Mouse (Mus musculus) midbrain, embryonic 12.5 days (tissue): ENCODE measurements around the gene Slc38a3. TPM values are rescaled to one million over a fixed set of nuclear protein-coding genes. Genes with fewer than 3 reads are reported as not detected.

Source experiments
- ATAC-seq: fragments of 200-750 bp; cut with Nextera tagmentation; 2 replicates; pipeline ENCODE4 v1.8.0; 2017; ENCODE audit warnings: low read depth, moderate TSS enrichment, moderate library complexity; ENCODE audit not compliant: low FRiP score
- H3K27ac ChIP-seq: fragments of 300-500 bp; sonication (generic); replicated peaks from 2 replicates; pipeline ENCODE4 v1.5.1; 2016; ENCODE audit warnings: mild to moderate bottlenecking
- H3K27me3 ChIP-seq: fragments of 300-500 bp; sonication (generic); 2 replicates; pipeline ENCODE4 v1.6.1; 2016; ENCODE audit warnings: mild to moderate bottlenecking
- H3K36me3 ChIP-seq: fragments of 300-500 bp; sonication (generic); 2 replicates; pipeline ENCODE4 v1.6.1; 2016
- H3K4me1 ChIP-seq: fragments of 300-500 bp; sonication (generic); 2 replicates; pipeline ENCODE4 v1.6.1; 2016
- H3K4me2 ChIP-seq: fragments of 300-500 bp; sonication (generic); replicated peaks from 2 replicates; pipeline ENCODE4 v1.6.1; 2016; ENCODE audit warnings: mild to moderate bottlenecking, moderate library complexity
- H3K4me3 ChIP-seq: fragments of 300-500 bp; sonication (generic); 2 replicates; pipeline ENCODE4 v1.5.1; 2016; ENCODE audit warnings: mild to moderate bottlenecking
- H3K9ac ChIP-seq: fragments of 300-500 bp; sonication (generic); replicated peaks from 2 replicates; pipeline ENCODE4 v1.6.1; 2016; ENCODE audit warnings: mild to moderate bottlenecking, moderate library complexity
- H3K9me3 ChIP-seq: fragments of 300-500 bp; sonication (generic); 2 replicates; pipeline ENCODE4 v1.6.1; 2016; ENCODE audit warnings: mild to moderate bottlenecking
- WGBS: fragments of 180-500 bp; shearing (Covaris S2); methylation state at CpG from one replicate; pipeline ENCODE4 v1.1.7; 2016; 5-methylcytosine and 5-hydroxymethylcytosine counted together
- polyA plus RNA-seq: library from polyadenylated mRNA; unstranded; fragments of >200 nt; fragmentation: Nextera tagmentation; extraction: Ambion mirVana; gene quantifications from 2 replicates; pipeline ENCODE4 v1.2.1, GENCODE M21; 2016

Slc38a3 gene
- 13.9 and 14.8 TPM in 2 replicates for polyA plus RNA-seq

GRCm38 (mm10) chr9:107669480-107669945, at the start of gene Slc38a3:
Slc38a3 (minus strand) TSS chr9:107669530.
- Histone ChIP-seq H3K9ac (no peak within 1 kb of the TSS), H3K9me3 (no peaks in the 10 kb centered on the region), H3K4me1 (peaks cover 26% of the 10 kb centered on the region), H3K27me3 (peaks cover 48% of the 10 kb centered on the region), H3K4me2 (no peak within 1 kb of the TSS), H3K36me3 (no peaks in the 10 kb centered on the region), H3K4me3 (no peak within 1 kb of the TSS), H3K27ac (no peak within 1 kb of the TSS)
- 80% methylated on average over 9 of the region's 9 CpGs for WGBS
- no peak for ATAC-seq

GRCm38 (mm10) chr9:107716951-107717350, 47.6 kb upstream of the Slc38a3 start:
- no peaks in the 10 kb centered on the region for H3K36me3 ChIP-seq
- no peak overlapping the region for H3K4me3 ChIP-seq
- H3K27ac ChIP-seq: no peak overlapping the region
- 0 out of 2 replicates have a peak overlapping the region, but pooled peaks have one; percentile 16 for H3K9ac ChIP-seq
- ATAC-seq: no peak
- H3K9me3 ChIP-seq: no peaks in the 10 kb centered on the region
- H3K4me1 ChIP-seq: peaks cover 17% of the 10 kb centered on the region
- no peak overlapping the region for H3K4me2 ChIP-seq
- 45% methylated on average over 6 of the region's 6 CpGs for WGBS
- H3K27me3 ChIP-seq: peaks cover 4% of the 10 kb centered on the region; the same call in 1 of the 2 replicates

GRCm38 (mm10) chr9:107715632-107716031, 46.3 kb upstream of the Slc38a3 start:
- H3K9ac ChIP-seq: no peak overlapping the region
- no peak overlapping the region for H3K27ac ChIP-seq
- WGBS: 86% methylated on average over 2 of the region's 2 CpGs
- no peaks in the 10 kb centered on the region for H3K9me3 ChIP-seq
- H3K4me2 ChIP-seq: no peak overlapping the region
- H3K4me3 ChIP-seq: no peak overlapping the region
- H3K4me1 ChIP-seq: peaks cover 17% of the 10 kb centered on the region
- no peaks in the 10 kb centered on the region for H3K36me3 ChIP-seq
- ATAC-seq: no peak
- H3K27me3 ChIP-seq: peaks cover 16% of the 10 kb centered on the region; the same call in 1 of the 2 replicates

- peaks cover 24% of the 10 kb centered on the region for H3K4me1 ChIP-seq
- WGBS: 17% methylated on average over 12 of the region's 12 CpGs
- H3K9ac ChIP-seq: 0 out of 2 replicates have a peak overlapping the region, but pooled peaks have one; percentile 2
- H3K27ac ChIP-seq: 0 out of 2 replicates have a peak overlapping the region, but pooled peaks have one; percentile 35
- no peak overlapping the region for H3K4me2 ChIP-seq
- peaks cover 23% of the 10 kb centered on the region; the same call in 1 of the 2 replicates for H3K27me3 ChIP-seq
- ATAC-seq: no peak
- H3K9me3 ChIP-seq: no peaks in the 10 kb centered on the region
- no peak overlapping the region for H3K4me3 ChIP-seq
- no peaks in the 10 kb centered on the region for H3K36me3 ChIP-seq
Measured at GRCm38 (mm10) chr9:107714221-107714952, 45.1 kb upstream of the Slc38a3 start.

DNA sequence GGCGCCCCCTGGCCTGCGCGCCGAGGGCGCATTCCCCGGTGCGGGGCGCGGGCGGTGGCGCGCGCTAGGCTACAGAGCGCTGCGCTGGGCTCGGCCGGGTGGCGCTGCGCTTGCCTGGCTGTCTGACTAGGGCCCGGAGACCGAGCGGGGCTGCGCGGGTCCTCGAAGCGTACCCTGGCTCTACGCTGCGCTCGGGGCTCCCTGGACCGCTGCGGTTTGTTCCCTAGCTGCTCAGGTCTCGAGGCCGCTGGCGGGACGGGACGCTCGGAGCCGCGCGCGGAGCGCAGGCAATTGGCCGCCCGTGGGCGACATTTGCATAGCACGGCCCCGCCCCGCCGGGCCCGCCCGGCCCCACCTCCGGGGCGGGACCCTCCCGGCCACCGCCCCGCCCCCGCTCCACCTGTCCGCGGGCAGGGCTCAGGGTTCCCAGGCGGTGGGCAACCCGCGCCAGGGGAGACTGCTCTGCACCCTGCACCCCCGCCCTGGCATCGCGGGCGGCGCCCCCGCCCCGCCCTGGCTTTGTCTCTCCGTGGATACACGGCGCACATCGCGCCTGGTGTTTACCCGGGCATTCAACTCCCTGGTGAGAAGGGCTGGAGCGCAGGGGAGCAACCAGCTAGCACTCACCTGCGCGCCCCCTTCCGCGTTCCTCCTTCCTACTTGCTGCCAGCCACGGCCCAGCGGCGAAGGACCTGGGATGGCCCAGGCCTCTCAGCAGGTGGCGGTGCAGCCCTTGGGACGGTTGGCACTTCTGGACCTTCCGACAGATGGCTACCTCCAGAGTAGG, 40.6 kb upstream of the Slc38a3 start, which contains the start of gene Sema3f:
Gene Sema3f (minus strand): TSS at position 779 of the 787 bp plus-strand sequence.
- Histone ChIP-seq H3K4me1 (peaks cover 58% of the 10 kb centered on the region), H3K36me3 (0 out of 2 replicates have a peak, but pooled peaks cover 4% of the 10 kb centered on the region), H3K9me3 (no peaks in the 10 kb centered on the region), H3K27ac (peak within 1 kb of the TSS; percentile 90), H3K4me2 (peak within 1 kb of the TSS; percentile 94), H3K27me3 (peaks cover 41% of the 10 kb centered on the region), H3K9ac (peak within 1 kb of the TSS; percentile 94), H3K4me3 (peak within 1 kb of the TSS; percentile 85)
- ATAC-seq: peak; percentile 72
- 2% methylated on average over 83 of the region's 86 CpGs for WGBS

- H3K9me3 ChIP-seq: no peaks in the 10 kb centered on the region
- peak overlapping the region; percentile 90 for H3K27ac ChIP-seq
- peak overlapping the region; percentile 94 for H3K9ac ChIP-seq
- peak; percentile 9; the same call in 1 of the 2 replicates for ATAC-seq
- H3K36me3 ChIP-seq: peaks cover 11% of the 10 kb centered on the region; the same call in 1 of the 2 replicates
- H3K27me3 ChIP-seq: peaks cover 41% of the 10 kb centered on the region
- under 1% methylated on average over 55 of the region's 55 CpGs for WGBS
- peak overlapping the region; percentile 94 for H3K4me2 ChIP-seq
- peak overlapping the region; percentile 85 for H3K4me3 ChIP-seq
- H3K4me1 ChIP-seq: peaks cover 57% of the 10 kb centered on the region
Measured at GRCm38 (mm10) chr9:107709096-107709696, 39.9 kb upstream of the Slc38a3 start.

DNA sequence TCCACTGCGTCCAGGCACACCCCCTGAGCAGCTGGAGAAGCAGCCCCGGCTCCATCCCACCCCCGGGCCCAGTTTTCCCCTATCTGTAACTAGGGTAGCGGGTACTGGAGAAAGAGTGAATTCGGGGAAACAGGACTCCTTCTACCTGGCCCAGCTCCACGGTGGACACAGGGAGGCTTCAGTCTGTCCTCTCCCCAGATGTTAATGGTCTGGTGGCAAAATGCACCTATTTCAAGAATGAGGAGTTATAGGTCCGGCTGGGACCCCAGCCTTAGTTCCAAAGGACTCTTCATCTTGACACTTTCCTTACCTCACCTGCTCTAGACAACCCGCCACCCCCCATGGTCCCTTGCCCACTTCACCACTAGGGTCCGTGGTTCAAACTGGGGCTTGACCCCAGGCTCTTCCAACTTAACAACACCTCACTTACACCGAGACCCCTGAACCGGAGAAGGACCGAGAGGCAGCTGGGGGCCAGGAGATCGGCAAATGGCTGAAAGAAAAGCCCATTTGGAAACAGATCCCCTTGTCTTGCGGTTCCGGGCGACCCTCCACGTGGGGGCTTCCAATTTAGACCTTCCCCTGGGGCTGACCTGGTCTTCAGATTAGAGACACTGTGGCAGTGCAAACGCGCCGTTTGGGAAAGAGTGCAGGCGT, 39.2 kb upstream of the Slc38a3 start:
- ATAC-seq: no peak
- peak overlapping the region; percentile 90 for H3K27ac ChIP-seq
- peak overlapping the region; percentile 94 for H3K4me2 ChIP-seq
- H3K4me1 ChIP-seq: peaks cover 57% of the 10 kb centered on the region
- H3K9ac ChIP-seq: peak overlapping the region; percentile 94
- H3K4me3 ChIP-seq: peak overlapping the region; percentile 85
- no peaks in the 10 kb centered on the region for H3K9me3 ChIP-seq
- H3K27me3 ChIP-seq: peaks cover 41% of the 10 kb centered on the region
- peaks cover 11% of the 10 kb centered on the region; the same call in 1 of the 2 replicates for H3K36me3 ChIP-seq
- WGBS: 1% methylated on average over 21 of the region's 21 CpGs

- H3K4me1 ChIP-seq: peaks cover 58% of the 10 kb centered on the region
- peak overlapping the region; percentile 94 for H3K4me2 ChIP-seq
- peak overlapping the region; percentile 94 for H3K9ac ChIP-seq
- peak overlapping the region; percentile 90 for H3K27ac ChIP-seq
- H3K4me3 ChIP-seq: peak overlapping the region; percentile 85
- peaks cover 41% of the 10 kb centered on the region for H3K27me3 ChIP-seq
- WGBS: 2% methylated on average over 17 of the region's 17 CpGs
- H3K9me3 ChIP-seq: no peaks in the 10 kb centered on the region
- peak; percentile 20; the same call in 1 of the 2 replicates for ATAC-seq
- peaks cover 14% of the 10 kb centered on the region; the same call in 1 of the 2 replicates for H3K36me3 ChIP-seq
Measured at GRCm38 (mm10) chr9:107707701-107708438, 38.5 kb upstream of the Slc38a3 start.

DNA sequence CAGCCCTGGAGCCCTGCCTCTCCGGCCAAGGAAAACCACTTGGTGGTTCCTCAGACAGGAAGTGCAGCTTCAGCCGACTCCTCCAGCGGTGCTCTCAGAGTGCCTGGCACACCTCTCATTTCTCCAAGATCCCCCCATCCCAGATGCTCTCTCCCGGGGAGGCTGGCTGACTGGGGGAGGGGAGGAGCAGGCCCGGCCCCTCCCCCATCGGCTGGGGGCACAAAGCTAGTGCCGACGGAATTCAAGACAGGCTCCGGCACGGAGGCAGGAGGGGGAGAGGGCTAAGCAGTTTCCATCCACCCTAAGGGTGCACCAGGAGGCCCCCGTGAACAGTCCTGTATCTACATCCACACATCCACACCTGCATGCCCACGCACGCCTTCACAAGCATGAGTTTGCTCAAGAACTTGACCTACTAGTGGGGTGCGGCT, 37.5 kb upstream of the Slc38a3 start:
- Histone ChIP-seq H3K4me1 (peaks cover 68% of the 10 kb centered on the region), H3K4me2 (peak overlapping the region; percentile 94), H3K36me3 (peaks cover 20% of the 10 kb centered on the region; the same call in 1 of the 2 replicates), H3K9me3 (no peaks in the 10 kb centered on the region), H3K27ac (peak overlapping the region; percentile 90), H3K27me3 (peaks cover 39% of the 10 kb centered on the region), H3K4me3 (peak overlapping the region; percentile 85), H3K9ac (peak overlapping the region; percentile 94)
- no peak for ATAC-seq
- WGBS: under 1% methylated on average over 14 of the region's 14 CpGs

GRCm38 (mm10) chr9:107703337-107704122, 34.2 kb upstream of the Slc38a3 start:
- no peak for ATAC-seq
- Histone ChIP-seq H3K27ac (peak overlapping the region; percentile 35; the same call in 1 of the 2 replicates), H3K27me3 (peaks cover 13% of the 10 kb centered on the region), H3K36me3 (peaks cover 20% of the 10 kb centered on the region; the same call in 1 of the 2 replicates), H3K4me1 (peaks cover 82% of the 10 kb centered on the region), H3K9ac (no peak overlapping the region), H3K9me3 (no peaks in the 10 kb centered on the region), H3K4me2 (no peak overlapping the region), H3K4me3 (no peak overlapping the region)
- WGBS: 64% methylated on average over 14 of the region's 14 CpGs
